Mouse (Mus musculus): ENCODE measurements at regions not wholly inside any gene's neighbourhood (a gene's known extent, or its start where the extent isn't known, plus 50 kb on each side); places are given as distances from the start of the nearest gene placed in this dataset.

GRCm38 (mm10) chr7:95688151-95689146 lies 482.6 kb upstream of the Tenm4 start:
- DNase-seq (ENCODE audit: extremely low spot score), result peak; percentile 67

- peak; percentile 27 for DNase-seq (ENCODE audit: extremely low spot score)
Measured at GRCm38 (mm10) chr7:95689161-95689833, 481.7 kb upstream of the Tenm4 start.

- DNase-seq (ENCODE audit: extremely low spot score), result no peak
Measured at GRCm38 (mm10) chr7:95699506-95699905, 471.5 kb upstream of the Tenm4 start.

- DNase-seq (ENCODE audit: extremely low spot score), result no peak
Measured at GRCm38 (mm10) chr7:95710088-95710487, 461.0 kb upstream of the Tenm4 start.

GRCm38 (mm10) chr7:95720083-95720482 lies 451.0 kb upstream of the Tenm4 start:
- no peak for DNase-seq (ENCODE audit: extremely low spot score)

- DNase-seq (ENCODE audit: extremely low spot score), result no peak
Measured at GRCm38 (mm10) chr7:95725716-95726487, 445.1 kb upstream of the Tenm4 start.

GRCm38 (mm10) chr7:95733807-95734206 lies 437.2 kb upstream of the Tenm4 start:
- DNase-seq (ENCODE audit: extremely low spot score), result no peak

GRCm38 (mm10) chr7:95734587-95734986 lies 436.5 kb upstream of the Tenm4 start:
- DNase-seq (ENCODE audit: extremely low spot score), result no peak

GRCm38 (mm10) chr7:95736716-95737115 lies 434.3 kb upstream of the Tenm4 start:
- DNase-seq (ENCODE audit: extremely low spot score), result no peak

GRCm38 (mm10) chr7:95738725-95739245 lies 432.3 kb upstream of the Tenm4 start:
- no peak for DNase-seq (ENCODE audit: extremely low spot score)

GRCm38 (mm10) chr7:95739779-95740178 lies 431.3 kb upstream of the Tenm4 start:
- DNase-seq (ENCODE audit: extremely low spot score), result no peak

- no peak for DNase-seq (ENCODE audit: extremely low spot score)
Measured at GRCm38 (mm10) chr7:95758375-95758774, 412.7 kb upstream of the Tenm4 start.

- no peak for DNase-seq (ENCODE audit: extremely low spot score)
Measured at GRCm38 (mm10) chr7:95760945-95761661, 409.9 kb upstream of the Tenm4 start.

- DNase-seq (ENCODE audit: extremely low spot score), result no peak
Measured at GRCm38 (mm10) chr7:95766356-95767150, 404.5 kb upstream of the Tenm4 start.

GRCm38 (mm10) chr7:95784523-95784922 lies 386.5 kb upstream of the Tenm4 start:
- DNase-seq (ENCODE audit: extremely low spot score), result no peak

- no peak for DNase-seq (ENCODE audit: extremely low spot score)
Measured at GRCm38 (mm10) chr7:95787543-95787942, 383.5 kb upstream of the Tenm4 start.

- no peak for DNase-seq (ENCODE audit: extremely low spot score)
Measured at GRCm38 (mm10) chr7:95787951-95788350, 383.1 kb upstream of the Tenm4 start.

- no peak for DNase-seq (ENCODE audit: extremely low spot score)
Measured at GRCm38 (mm10) chr7:95789424-95789823, 381.6 kb upstream of the Tenm4 start.

GRCm38 (mm10) chr7:95799022-95799421 lies 372.0 kb upstream of the Tenm4 start:
- no peak for DNase-seq (ENCODE audit: extremely low spot score)

- DNase-seq (ENCODE audit: extremely low spot score), result no peak
Measured at GRCm38 (mm10) chr7:95809626-95810025, 361.4 kb upstream of the Tenm4 start.
